Mouse (Mus musculus) urinary bladder, postnatal 4 days (tissue): ENCODE results near the gene Relb.
"Not testable (repeated sequence)": the region's sequence is repeated elsewhere in the genome, so short reads cannot be mapped to it uniquely, and the experiment has no call there.

Experiments
- DNase-seq, 2 experiments: peaks; one replicate each; pipeline ENCODE4 v3.0.0; 2021 to 2022; ENCODE audit warnings: low spot score in 2 of 2

Relb gene

GRCm38 (mm10) chr7:19632275-19632674 lies 3.0 kb upstream of the Relb start:
- no peak for DNase-seq

GRCm38 (mm10) chr7:19628536-19629360 lies 490 bp downstream of the Relb start:
- peak; percentile 94 to 98 for DNase-seq

DNA sequence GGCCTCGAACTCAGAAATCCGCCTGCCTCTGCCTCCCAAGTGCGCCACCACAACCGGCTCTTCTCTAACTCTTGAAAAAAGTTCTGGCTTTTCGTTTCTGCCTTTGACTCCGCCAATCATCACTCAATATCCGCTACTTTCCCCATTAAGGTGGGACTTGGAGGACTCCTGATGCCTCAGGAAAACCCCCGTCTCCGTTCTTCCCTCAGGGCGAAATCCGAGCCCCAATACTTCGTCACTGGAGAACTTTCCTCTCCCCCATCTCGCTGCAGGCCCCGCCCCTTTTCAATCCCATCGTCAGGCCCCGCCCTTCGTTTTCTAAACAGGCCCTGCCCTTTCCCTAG lies 1.1 kb downstream of the Relb start:
- DNase-seq, result no peak

GRCm38 (mm10) chr7:19627721-19628120 lies 1.5 kb downstream of the Relb start:
- no peak for DNase-seq

DNA sequence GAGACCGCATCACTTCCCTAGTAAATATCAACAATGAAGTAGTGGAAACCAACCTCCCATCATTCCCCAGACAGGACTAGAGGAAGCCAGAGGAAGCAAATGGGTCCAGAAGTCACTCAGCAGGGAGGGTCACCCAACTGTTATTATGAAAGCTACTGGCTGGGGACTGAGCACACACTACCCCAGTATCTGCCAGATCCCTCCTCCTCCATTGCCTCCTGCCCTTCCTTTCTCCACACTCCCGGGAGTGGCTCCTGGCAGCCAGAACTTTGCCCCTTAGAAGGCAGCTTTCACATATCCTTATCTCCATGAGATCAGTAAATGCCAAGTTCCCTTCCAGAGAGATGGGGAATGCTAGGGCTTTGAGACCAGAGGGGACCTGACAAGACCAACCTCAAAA lies 5.8 kb downstream of the Relb start:
- DNase-seq, result no peak

DNA sequence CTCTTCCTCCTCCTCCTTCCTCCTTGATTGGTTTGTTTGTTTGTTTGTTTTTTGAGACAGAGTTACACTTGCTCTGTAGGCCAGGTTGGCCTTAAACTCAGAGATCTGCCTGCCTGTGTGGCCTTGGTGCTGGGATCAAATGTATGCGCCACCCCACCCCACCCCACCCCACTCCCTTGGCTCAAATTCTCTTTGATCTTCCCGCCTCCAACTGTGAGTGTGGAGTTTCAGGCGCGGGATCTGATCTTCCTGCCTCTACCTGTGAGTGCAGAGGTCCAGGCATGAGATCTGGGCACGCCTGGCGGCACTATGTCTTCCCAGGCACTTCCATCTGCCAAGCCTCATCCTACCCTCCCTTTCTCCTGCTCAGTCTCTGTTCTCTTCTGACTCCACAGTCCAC lies 7.0 kb downstream of the Relb start:
- no peak for DNase-seq

DNA sequence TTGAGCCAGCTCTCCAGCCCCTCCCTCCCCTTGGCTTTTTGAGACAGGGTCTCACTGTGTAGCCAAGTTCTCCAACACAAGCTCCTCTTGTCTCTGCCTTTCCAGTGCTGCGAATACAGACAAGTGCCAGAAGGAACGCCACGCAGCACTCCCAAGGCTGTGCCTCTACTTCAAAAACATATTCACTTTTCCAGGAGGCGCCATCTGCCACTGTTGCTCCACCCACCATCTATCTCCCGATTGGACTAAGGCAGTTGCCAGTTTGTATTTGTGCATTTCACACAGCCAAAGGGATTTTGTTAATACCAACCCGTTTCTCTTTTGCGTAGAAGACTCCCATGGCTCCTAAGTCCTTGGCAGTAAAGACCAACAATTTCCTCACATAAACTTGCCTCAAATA lies 8.4 kb downstream of the Relb start:
- no peak for DNase-seq

DNA sequence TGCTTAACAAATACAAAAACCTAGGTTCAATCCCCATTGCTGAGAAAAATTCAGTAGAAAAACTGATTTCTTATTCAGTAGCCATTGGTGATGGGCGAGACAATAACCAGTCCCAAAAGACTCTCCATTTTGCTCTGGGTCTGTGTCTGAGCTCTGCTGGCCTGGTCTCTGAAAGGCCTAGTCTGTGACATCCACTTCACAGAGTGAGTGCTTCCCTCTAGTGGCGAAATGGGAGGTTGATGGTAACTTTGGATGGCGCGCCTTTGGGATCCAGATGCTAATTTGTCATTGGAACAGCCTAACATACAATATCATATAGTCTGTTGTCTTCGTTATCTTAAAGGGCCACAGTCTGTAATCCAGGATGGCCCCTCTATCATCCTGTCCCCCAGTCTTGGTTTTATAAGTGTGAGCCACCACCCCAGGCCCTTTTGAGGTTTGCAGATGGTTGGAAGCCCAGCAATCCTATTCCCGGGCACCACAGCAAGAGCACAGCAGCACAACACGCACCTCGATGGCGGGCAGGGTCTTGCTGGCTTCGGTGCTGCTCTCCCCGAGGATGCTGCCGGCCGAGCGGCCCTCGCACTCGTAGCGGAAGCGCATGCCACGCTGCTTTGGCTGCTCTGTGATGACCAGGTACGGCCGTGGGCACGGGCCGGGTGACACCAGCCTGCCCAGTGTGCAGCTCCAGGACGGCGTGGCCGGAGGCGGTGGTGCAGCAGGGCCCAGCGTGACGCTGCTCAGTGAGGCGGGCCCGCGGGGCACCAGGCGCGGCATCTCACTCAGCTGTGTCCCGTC lies 10.0 kb downstream of the Relb start:
- peak; percentile 60 to 76 for DNase-seq

- no peak for DNase-seq
These were observed 14.1 kb downstream of the Relb start for GRCm38 (mm10) chr7:19615036-19615577.

GRCm38 (mm10) chr7:19610969-19611368 lies 18.3 kb downstream of the Relb start:
- no peak for DNase-seq

DNA sequence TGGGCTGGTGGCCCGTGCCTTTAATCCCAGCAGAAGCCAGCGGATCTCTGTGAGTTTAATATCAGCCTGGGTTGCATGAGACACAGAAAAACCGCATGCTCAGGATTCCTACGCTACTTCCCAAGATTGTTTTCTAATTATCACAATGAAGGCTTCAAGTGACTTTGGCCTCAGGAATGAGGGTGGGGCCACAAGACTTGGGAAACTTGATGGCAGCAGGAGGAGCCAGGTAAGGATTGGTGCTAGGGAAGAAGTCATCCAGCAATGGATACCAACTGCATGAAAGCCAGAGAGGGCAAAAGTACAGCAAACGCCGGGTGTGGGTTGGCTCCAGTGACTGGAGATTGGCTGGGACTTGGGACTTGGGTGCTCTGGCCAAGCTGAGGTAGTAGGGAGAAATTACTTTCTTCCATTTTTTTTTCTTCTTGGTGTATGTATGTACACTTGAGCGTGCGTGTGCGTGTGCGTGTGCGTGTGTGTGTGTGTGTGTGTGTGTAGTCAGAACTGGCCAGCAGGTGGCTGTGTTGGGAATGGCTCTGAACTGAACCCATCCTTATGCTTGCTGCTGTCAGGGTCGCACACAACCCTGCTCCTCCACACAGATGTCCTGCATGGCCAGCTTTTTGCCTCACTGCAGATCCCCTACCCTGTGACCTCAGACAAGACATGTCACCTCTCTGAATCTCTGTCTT lies 19.5 kb downstream of the Relb start:
- no peak for DNase-seq

DNA sequence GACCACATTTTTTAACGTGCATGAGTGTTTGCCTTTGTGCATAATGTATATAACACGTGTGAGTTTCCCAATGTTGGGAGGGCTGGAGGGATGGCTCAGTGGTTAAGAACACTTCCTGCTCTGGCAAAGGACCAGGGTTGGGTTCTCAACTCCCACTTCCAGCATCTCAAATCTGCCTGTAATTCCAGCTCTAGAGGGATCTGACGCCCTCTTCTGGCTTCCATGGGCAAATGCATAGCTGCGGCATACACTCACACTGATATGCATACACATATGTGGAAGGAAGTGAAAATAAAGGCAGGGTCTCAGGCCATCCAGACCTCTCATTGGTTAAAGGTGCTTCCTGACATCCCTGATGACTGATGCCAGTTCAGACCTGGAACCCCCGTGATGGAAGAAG lies 21.9 kb downstream of the Relb start:
- DNase-seq, result no peak

DNA sequence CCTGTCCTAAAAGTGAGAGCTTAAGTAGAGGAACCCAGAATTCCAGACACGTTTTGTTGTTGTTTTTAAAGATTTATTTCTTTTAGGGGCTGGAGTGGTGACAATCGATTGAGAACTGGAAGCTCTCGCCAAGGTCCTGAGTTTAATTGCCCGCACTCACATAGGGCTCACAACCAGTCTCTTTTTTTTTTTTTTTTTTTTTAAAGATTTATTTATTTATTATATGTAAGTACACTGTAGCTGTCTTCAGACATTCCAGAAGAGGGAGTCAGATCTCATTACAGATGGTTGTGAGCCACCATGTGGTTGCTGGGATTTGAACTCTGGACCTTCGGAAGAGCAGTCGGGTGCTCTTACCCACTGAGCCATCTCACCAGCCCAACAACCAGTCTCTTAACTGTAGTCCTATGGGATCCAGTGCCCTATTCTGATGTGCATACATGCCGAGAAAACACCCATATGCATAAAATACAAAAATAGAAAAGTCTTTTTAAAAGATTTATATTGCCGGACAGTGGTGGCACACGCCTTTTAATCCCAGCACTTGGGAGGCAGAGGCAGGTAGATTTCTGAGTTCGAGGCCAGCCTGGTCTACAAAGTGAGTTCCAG lies 24.5 kb downstream of the Relb start:
- DNase-seq, result not testable (repeated sequence)

DNA sequence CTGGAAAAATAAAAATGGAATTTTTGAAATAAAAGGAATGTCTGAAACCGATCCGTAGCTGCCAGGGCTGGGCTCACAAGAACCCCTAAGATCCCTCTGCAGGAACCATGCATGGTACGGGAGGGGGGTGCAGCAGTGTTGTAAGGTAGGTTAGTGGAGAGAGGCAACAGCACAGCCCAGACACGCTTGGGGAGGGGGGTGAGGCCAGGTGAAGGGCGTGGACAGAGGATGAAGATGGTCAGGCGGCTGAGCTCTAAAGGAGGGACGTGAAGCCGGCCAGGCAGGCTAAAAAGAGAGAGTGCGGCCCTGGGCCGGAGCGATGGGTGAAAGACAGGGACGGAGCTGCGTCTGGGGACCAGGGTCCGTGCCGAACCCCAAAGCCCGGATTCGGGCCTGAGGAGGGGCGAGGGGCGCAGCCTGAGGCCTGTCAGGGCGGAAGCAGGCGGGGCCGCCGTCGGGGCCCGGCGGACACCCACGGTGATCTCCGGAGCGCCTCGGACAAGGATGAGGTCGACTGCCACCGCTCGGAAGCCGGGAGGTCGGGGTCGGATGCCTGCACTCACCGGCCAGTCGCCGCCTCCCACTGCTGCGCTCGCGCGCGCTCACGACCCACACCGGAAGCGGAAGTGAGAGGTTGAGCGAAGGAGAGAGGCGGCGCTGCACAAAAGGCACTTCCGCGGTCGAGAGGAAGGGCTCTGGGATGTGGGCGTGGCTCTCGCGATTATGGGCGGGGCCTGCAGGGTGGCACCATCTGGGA lies 25.2 kb downstream of the Relb start, which contains the start of gene Clasrp:
TSS of gene Clasrp (minus strand) at position 638 of the 757 bp plus-strand sequence.
- DNase-seq, result peak; percentile 94 to 98

DNA sequence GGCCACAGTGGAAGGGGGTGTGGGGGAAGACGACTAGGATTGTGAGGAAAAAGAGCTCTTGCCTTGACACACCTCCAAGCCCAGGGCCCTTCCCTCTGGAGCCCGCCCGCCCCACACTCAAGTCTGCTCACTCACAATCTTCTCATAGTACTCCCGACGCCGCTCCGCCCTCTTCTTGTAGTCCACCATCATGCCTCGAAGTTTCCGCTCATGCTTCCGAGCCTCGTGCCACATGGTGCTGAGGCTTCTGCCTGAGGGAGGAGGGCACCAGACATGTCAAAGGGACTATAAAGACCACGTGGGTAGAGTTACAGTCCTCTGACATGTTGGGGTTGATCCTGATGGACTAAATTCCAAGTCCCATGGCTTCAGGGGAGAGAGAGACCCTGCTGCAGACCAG lies 26.2 kb downstream of the Relb start:
- no peak for DNase-seq

- DNase-seq, result no peak
These were observed 28.7 kb downstream of the Relb start for GRCm38 (mm10) chr7:19600562-19600961.

DNA sequence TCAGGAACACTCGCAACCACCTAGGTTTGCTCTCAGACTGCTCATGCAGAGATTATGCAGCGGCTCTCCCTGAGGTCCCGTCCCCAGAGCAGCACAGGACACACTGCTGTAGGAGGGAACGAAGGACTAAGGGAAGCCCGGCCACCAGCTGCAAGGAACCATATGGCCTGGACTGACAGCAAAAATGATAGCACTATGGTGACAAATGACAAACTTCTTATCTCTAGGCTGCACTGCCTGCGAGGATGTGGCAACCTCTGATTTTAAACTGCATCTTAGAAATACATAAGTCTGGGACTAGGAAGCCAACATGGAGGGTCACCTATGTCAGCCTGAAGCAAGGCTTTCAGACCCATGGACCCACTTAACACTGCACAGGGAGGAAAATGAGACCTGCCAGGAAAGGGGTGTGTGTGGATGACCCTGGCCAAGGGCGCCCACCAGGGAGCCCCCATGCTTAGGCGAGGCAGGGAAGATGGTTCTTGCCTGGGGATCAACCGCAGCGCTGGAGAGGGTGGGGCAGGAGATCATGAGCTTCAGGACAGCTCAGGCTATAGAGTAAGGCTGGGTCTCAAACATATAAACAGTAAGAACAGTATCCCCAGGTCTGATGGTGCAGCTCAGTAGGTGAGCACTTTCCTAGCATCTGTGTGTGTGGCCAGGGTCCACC lies 36.0 kb downstream of the Relb start:
- DNase-seq, result no peak

- DNase-seq, result peak in 1 of 2 experiments; percentile 42
These were observed 39.3 kb downstream of the Relb start for GRCm38 (mm10) chr7:19589917-19590316.

DNA sequence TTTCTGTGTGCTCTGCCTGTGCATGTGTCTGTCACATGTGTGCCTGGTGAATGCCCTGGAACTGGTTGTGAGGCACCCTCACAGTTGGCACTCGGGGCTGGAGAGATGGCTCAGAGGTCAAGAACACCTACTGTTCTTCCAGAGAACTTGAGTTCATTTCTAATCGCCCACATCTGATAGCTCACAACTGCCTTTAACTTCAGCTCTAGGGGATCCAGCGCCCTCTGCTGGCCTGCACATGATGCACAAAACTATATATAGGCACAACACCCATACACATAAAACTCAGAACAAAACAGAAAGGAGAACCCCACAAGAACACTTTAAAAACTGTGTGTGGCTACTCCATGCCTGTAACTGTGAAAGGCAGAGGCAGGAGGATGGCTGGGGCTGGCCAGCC lies 40.0 kb downstream of the Relb start:
- no peak for DNase-seq

DNA sequence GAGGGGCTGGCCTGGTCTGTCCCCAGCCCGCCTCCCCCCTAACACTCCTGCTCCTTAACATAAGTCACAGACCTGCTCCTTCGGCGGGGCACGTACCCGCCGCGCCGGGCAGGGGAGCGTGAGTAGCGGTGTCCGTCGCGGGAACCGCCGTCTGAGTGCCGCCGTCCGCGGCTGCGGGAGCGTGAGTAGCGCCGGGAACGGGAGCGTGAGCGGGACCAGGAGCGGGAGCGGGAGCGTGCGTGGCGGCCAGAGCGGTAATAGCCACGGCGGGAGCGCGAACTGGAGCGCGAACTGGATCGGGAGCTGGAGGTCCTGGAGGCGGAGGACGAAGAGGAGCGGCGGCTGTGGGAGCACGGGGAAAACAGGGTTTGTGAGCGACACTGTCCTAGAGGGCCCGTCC lies 43.0 kb downstream of the Relb start:
- DNase-seq, result no peak
